Mouse (Mus musculus) fat pad, adult 2 months (tissue): Measurements from ENCODE around the gene Castor2.

Experiments
- DNase-seq: peaks from one replicate; pipeline ENCODE4 v3.0.0-alpha.2; 2011; ENCODE audit warnings: low read depth, low spot score; ENCODE audit errors: extremely low read depth

Gene Castor2

GRCm38 (mm10) chr5:134099496-134100211 is at the start of gene Castor2:
Gene Castor2 (plus strand): TSS chr5:134099711.
- no peak for DNase-seq

GRCm38 (mm10) chr5:134050711-134051110 is 48.8 kb upstream of the Castor2 start:
- DNase-seq: no peak

- DNase-seq: no peak
Measured at GRCm38 (mm10) chr5:134052614-134053013, 46.9 kb upstream of the Castor2 start.

DNA sequence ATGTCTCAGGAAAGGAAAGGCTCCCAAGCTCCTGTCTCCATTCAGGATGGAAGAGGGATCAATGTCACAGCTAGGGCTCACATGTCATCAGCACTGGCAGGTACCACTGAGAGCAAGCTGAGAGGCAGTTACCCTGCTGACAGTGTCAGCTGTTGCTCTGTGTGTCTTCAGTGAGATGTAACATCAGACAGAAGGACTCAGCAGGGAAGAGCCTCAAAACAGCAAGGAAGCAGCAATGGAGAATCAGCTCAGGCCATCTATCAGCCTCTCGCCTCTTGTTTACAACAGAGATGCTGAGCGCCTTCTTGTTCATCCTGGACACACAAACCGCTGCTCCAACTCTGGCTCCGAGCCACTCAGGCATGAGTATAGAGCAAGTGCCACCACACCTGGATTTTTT is 45.0 kb upstream of the Castor2 start:
- no peak for DNase-seq

DNA sequence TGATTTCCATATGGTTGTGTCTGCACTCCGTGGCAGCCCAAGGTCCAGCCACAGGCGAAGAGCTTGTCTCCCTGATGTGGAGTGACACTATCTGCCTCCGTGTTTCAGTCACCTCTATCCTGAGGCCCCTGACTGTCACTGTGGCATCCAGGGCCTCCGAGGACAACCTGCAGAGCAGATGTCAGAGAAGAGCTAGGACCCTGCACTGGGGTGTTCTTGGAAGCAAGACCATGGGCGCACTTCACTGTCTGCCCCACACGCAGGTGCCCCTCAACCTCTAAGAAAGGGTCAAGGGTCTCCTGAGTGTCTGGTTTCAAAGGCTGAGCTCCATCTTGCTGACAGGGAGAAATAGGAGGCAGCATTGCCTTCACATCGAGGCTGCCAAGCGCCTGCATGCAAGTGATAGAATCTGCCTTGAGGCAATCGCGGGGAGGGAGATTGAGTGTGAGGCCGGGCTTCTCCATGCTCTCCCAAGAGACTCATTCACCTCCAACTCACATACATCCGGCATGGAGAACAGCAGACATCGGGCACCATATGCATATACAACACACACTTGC is 40.6 kb upstream of the Castor2 start:
- DNase-seq: no peak

DNA sequence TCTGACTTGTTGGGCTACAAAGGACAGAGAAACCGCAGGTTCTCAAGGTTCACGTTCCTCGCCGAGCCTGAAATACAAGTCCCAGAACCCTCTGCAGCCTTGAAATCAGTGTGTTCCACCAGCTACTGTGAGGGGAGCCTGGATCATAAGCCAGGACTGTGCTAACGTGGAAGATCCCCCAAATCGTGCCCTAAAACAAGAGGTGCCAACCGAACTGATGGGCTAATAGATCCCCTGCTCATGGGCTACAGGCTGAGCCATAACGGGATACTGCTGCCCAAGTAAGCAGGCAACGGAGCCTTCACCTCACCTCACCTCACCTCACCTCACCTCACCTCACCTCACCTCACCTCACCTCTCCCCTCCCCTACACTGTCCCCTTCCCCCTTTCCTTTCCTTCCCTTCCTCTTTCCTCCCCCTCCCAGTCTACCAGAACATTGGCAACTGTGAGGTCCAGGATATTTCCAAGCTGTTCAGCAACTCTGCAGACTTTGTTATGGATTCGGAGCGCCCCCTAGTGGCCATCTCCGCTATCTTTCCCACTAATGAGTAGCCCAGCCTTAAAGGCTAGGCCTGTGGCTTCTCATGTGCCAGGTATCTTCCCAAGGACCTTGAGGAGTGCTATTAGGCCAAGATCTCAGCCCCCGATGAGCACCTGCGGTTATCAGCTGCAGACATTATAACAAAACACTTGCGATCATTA is 36.0 kb upstream of the Castor2 start:
- peak; percentile 18 for DNase-seq

GRCm38 (mm10) chr5:134066261-134066660 is 33.2 kb upstream of the Castor2 start:
- DNase-seq: peak; percentile 11

GRCm38 (mm10) chr5:134067924-134068323 is 31.6 kb upstream of the Castor2 start:
- DNase-seq: no peak

GRCm38 (mm10) chr5:134073512-134074041 is 25.9 kb upstream of the Castor2 start:
- no peak for DNase-seq

DNA sequence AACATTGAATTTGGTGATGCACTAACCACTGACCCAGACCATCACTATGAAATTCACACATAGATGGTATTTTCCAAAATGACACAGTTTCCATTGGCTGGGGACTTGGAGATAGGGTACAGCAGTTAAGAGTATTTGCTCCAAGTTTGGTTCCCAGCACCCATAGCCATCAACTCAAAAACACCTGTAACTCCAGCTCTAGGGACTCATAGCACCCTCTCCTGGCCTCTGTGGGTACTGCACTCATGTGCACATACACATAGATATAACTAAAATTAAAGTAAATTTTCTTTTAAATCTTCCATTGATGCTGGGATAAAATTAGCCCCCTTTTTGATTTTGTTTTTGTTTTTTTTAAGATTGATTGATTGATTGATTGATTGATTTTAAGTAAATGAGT is 25.1 kb upstream of the Castor2 start:
- DNase-seq: no peak

DNA sequence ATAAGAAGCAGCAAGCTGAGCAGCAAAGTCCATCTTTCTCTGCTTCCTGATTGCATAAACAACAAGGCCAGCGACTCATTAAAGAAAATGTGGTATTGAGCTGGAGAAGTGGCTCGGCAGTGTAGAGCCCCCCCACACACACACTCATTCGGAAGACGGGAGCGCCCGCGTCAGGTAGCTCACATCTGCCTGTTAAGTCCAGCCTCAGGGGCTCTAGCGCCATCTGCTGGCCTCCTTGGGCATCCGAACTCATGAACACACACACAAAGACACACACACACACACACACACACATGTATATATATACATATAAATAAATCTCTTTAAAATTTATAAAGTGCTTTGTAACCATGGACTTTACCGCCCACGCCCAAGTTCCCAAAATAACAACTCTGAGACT is 23.3 kb upstream of the Castor2 start:
- DNase-seq: no peak

GRCm38 (mm10) chr5:134080685-134081548 is 18.6 kb upstream of the Castor2 start:
- DNase-seq: no peak

- no peak for DNase-seq
Measured at GRCm38 (mm10) chr5:134085227-134085626, 14.3 kb upstream of the Castor2 start.

DNA sequence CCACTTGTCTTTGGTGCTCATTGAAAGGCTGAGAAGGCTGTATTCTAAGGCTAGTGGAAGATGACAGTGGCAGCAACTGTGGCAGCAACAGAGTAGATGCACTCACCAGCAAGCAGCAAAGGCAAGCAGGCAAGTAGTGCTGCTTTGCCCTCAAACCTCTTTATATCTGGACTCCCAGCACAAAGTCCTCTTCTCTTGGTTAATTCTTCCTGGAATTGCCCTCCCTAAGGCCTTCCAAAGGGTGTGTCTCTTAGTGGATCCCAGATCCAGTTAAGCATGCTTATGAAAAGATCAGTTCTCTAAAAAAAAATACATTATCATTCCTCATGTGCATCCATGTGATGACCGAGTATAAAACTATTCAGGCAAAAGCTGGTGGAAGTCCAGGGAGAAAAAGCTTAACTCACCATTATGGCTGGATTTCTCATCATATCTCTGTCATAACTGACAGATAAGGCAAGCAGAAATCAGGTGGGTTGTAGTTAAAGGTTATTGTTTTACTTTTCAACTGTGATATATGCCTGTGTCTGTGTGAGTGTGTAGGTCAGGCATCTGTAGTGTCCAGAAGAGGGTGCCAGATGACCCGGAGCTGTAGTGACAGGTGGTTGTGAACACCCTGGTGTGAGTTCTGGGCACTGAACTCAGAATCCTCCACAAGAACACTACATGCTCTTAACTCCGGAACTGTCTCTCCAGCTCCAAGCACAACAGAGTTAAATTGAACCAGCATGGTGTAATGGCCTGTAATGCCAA is 13.4 kb upstream of the Castor2 start:
- DNase-seq: no peak

GRCm38 (mm10) chr5:134087211-134087610 is 12.3 kb upstream of the Castor2 start:
- no peak for DNase-seq

DNA sequence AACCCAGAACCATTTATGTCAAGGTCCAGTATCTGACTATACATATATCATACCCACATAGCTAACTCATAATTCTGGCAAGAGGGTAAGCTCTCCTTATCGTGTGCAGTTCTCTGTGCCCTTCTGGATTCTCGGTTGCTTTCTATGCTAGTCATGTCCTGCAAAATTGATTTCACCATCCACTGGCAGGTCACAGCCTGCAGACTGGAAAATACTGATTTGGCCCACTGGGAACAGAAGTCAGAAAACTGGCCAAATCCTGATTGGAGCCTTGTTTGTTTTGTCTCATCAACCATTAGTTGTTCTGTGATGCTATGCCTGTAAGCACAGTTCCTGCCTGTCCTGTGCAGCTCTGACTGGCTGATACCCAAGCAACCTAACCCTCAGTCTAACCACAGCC is 3.7 kb upstream of the Castor2 start:
- DNase-seq: peak; percentile 73

GRCm38 (mm10) chr5:134098341-134098902 is 1.1 kb upstream of the Castor2 start:
- no peak for DNase-seq

- DNase-seq: no peak
Measured at GRCm38 (mm10) chr5:134098976-134099375, 535 bp upstream of the Castor2 start.

- DNase-seq: no peak
Measured at GRCm38 (mm10) chr5:134100232-134100771, 791 bp downstream of the Castor2 start.

- DNase-seq: no peak
Measured at GRCm38 (mm10) chr5:134101322-134101721, 1.8 kb downstream of the Castor2 start.
